Mouse (Mus musculus): ENCODE data around the gene Morn4.

DNA sequence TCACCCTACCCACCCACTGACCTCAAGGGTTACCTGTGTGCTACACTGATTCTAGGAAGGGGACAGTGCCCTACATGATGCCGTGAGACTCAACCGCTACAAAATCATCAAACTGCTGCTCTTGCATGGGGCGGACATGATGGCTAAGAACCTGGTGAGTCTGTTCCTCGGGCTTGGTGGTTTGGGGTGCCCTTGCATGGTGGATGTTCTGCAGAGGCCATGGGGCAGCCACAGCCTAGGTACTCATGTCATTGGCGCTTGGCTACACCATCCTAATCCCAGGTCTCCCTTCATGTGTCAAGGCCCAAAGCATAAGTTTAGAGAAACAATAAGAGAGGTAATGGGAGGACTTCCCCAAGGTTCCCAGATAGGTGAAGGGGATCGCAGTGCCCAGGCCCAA lies 42.2 kb downstream of the Morn4 start:
- TF ChIP-seq CTCF (IDR thresholded peaks at IDR 0.05; ENCODE audit: control insufficient read depth, insufficient read depth, insufficient replicate concordance, low read depth, low read length) (no peak), POLR2A (IDR thresholded peaks at IDR 0.05; ENCODE audit: control insufficient read depth, low read depth, low read length) (no peak)

All from testis, adult 2 months (tissue).